Mouse (Mus musculus) G1E (cell line): ENCODE measurements around the gene Patl1.

Experiments used
- CTCF ChIP-seq: IDR thresholded peaks from 2 replicates; pipeline ENCODE4 v1.5.1; 2012; ENCODE audit warnings: low read depth, low read length, inconsistent platforms, mixed read lengths
- TAL1 ChIP-seq: conservative IDR thresholded peaks from 2 replicates; pipeline ENCODE4 v1.6.1; 2012; ENCODE audit warnings: low read depth, low read length, inconsistent platforms, mixed read lengths

DNA sequence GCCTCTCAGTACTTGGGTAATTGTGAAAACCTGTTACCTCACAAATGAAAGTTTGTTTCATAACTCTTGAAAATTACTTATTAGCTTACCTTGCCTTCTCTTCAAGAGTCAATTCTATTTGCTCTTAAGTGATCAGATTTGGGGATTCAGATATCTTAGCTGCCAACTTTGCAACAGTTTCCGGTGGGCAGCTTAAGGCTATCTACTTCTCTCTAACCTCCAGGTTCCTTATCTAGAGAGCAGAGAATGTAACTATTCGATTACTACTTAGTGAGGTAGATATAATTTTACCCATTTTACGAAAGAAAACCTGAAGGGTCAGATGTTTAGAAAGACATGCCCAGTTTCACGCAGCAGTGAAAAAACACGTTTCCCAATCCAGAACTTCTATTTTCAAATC is 1.2 kb upstream of the Patl1 start:
- TF ChIP-seq CTCF (no peak), TAL1 (no peak)
